Mouse (Mus musculus) inflammation-experienced regulatory T-cells (primary cell): Measurements from ENCODE around the gene Zbtb8os. TPM values are rescaled to one million over a fixed set of nuclear protein-coding genes. Genes with fewer than 3 reads are reported as not detected.

Experiments
- polyA plus RNA-seq, 2 experiments: library from polyadenylated mRNA; unstranded; fragments of 100-300 nt; shearing (Covaris generic); gene quantifications; one replicate each; pipeline ENCODE4 v1.2.1; 2017

The Zbtb8os gene
- 10 to 100 TPM; 57.3 to 72.8 TPM for polyA plus RNA-seq

DNA sequence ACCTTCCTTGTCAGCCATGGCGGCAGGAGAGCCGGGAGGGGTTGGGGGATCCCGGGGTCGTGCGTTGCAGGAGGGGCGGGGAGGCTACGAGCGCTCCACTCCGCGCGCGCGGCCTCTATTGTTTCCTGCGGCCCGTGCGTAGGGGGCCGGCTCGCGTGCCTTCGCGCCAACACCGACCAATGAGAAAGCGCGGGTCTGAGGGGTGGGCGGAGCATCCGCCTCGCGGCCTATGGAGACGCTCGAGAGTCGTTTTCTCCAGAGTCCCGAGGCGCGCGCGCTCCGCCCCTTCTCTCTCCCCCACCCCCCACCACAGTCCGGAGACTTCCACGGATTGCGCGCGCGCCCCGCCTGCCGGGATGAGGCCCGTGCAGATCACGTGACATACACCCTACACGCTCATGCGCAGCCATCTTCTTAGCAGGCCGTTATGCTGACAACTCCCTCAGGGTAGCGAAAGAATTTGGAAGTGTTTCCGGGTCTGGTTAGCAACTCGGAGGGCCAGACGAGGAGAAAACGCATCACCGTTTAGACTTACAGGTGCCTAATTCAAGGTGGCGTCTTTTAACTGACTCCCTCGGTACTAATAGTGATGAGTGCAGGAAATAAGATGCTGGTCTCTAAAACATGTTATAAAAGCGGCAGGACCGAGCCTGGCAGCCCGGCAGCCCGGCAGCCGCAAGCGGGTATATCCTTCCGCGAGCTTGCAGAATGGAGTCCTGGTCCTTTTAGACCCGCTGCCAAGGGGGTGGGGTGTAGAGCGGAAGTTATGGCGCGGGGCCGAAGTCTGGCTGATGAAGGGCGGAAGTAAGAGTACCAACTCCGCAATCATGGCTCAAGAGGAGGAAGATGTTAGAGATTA is at the start of gene Zbtb8os, which contains the start of gene Rbbp4:
Gene Zbtb8os (plus strand): TSS at position 480 of the 859 bp plus-strand sequence.
Gene Rbbp4 (minus strand): TSS at position 155 of the 859 bp plus-strand sequence.

DNA sequence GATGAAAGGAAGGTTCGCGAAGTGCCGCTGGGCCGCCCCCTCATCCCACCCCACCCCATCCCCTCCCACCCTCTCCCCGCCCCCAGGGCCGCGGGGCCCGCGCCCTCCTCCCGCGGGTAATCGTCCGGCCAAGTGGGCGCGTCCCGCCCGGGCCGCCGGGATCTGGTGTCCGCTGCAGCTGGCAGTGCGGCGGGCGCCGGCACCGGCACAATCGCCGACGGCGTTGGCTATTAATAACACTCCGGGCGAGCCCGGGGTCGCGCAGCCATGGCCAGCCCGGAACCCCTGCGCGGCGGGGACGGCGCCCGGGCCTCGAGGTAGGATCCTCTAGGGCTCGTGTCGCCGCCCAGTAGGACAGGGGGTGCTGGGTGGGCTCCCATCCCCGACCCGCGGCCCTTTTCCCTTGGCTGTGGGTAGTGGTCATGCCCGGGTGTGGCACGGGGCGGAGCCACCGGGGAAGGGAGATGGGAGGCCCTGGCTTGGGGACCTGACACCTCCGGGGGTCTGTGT is 48.0 kb upstream of the Zbtb8os start, which contains the start of gene Sync:
Gene Sync (plus strand): TSS at position 146 of the 510 bp plus-strand sequence.

DNA sequence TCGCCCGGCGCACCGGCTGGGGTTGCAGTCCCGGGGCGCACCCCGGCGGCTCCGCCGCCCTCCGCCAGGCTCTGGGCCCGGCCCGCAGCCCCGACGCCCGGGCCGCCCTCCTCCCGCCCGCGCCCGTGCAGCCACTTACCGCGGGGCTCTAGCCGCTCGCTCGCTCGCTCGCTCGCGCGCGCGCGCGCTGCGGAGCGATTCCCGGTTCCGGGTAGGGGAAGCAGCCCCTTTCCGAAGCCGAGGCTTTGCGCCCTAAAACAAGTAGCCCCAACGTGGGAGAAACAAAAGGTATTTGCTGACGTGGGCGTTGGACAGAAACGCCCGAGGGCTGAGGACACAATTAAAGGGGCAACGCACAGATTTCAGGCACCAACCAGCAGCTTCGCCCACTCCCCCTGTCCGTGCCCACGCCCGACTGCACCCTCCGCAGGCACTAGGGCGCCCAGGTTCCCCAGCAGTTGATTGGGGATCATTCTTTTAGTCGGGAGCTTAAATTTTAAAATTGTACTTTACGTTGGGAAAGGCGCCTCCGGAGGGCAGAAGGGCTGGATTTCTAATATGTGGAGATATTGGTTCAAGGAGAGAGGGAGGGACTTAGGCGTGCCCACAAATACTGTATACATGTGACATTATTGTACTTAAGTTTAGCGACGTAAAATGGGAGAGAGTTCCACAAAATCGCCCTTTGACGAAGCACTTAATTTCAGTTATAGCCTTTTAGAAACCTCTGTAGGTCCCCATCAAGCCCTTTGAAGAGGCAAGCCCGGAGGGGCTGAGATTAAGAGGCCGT is 42.3 kb downstream of the Zbtb8os start, which contains the start of gene Zbtb8a:
Gene Zbtb8a (minus strand): TSS at position 516 of the 790 bp plus-strand sequence.

Other genes with a start within 250 kb of the Zbtb8os start
- not detected for gene Tmem54, start 230.1 kb upstream of the Zbtb8os start, polyA plus RNA-seq
- under 1 TPM in 1 of 2 experiments, not detected in 1; 0.18 TPM for gene Hpca, start 213.7 kb upstream of the Zbtb8os start, polyA plus RNA-seq
- gene Fndc5, start 198.7 kb upstream of the Zbtb8os start, polyA plus RNA-seq, result 1 to 10 TPM in 1 of 2 experiments, under 1 TPM in 1; 0.56 to 1.0 TPM
- gene S100pbp, start 146.0 kb upstream of the Zbtb8os start, polyA plus RNA-seq, result 10 to 100 TPM; 16.7 to 20.3 TPM
- 10 to 100 TPM; 48.9 to 49.5 TPM for gene Yars, start 145.9 kb upstream of the Zbtb8os start, polyA plus RNA-seq
- 1 to 10 TPM in 1 of 2 experiments, under 1 TPM in 1; 0.67 to 1.0 TPM for gene C77080, start 74.3 kb upstream of the Zbtb8os start, polyA plus RNA-seq
- under 1 TPM in 1 of 2 experiments, not detected in 1; 0.16 TPM for gene Sync, start 48.1 kb upstream of the Zbtb8os start, polyA plus RNA-seq
- 100 to 1,000 TPM; 289 to 317 TPM for gene Rbbp4, start 325 bp upstream of the Zbtb8os start, polyA plus RNA-seq
- gene Zbtb8a, start 42.4 kb downstream of the Zbtb8os start, polyA plus RNA-seq, result 10 to 100 TPM; 10.9 to 17.0 TPM
- gene Zbtb8b, start 105.2 kb downstream of the Zbtb8os start, polyA plus RNA-seq, result under 1 TPM; 0.05 to 0.15 TPM
- 10 to 100 TPM; 32.3 to 41.6 TPM for gene Bsdc1, start 125.9 kb downstream of the Zbtb8os start, polyA plus RNA-seq
- under 1 TPM in 1 of 2 experiments, not detected in 1; 0.12 TPM for gene Tssk3, start 155.3 kb downstream of the Zbtb8os start, polyA plus RNA-seq
- gene Fam229a, start 155.5 kb downstream of the Zbtb8os start, polyA plus RNA-seq, result under 1 TPM in 1 of 2 experiments, not detected in 1; 0.67 TPM
- 10 to 100 TPM; 35.3 to 36.6 TPM for gene Marcksl1, start 177.9 kb downstream of the Zbtb8os start, polyA plus RNA-seq
- gene Hdac1, start 207.0 kb downstream of the Zbtb8os start, polyA plus RNA-seq, result 100 to 1,000 TPM; 277 to 296 TPM
- 1,000 to 10,000 TPM; 1,474 to 1,514 TPM for gene Lck, start 237.9 kb downstream of the Zbtb8os start, polyA plus RNA-seq
- gene Fam167b, start 242.9 kb downstream of the Zbtb8os start, polyA plus RNA-seq, result under 1 TPM; 0.42 to 0.60 TPM